Mouse (Mus musculus) G1E (cell line): ENCODE measurements around the gene Afdn. TPM values are rescaled to one million over a fixed set of nuclear protein-coding genes. Genes with fewer than 3 reads are reported as not detected.

ENCODE experiments used
- ATAC-seq: 2 replicates; pipeline ENCODE4 v1.8.0; 2016; ENCODE audit warnings: mild to moderate bottlenecking; ENCODE audit not compliant: insufficient number of reproducible peaks, poor library complexity, low FRiP score, severe bottlenecking; ENCODE audit errors: extremely low read depth
- DNase-seq: peaks from one replicate; pipeline ENCODE4 v3.0.0; 2012; ENCODE audit warnings: low spot score
- H3K27me3 ChIP-seq: 2 replicates; pipeline ENCODE4 v1.6.1; 2012; ENCODE audit warnings: mild to moderate bottlenecking, low read length, inconsistent platforms; ENCODE audit not compliant: insufficient read depth
- H3K36me3 ChIP-seq: replicated peaks from 2 replicates; pipeline ENCODE3; 2012; ENCODE audit warnings: mild to moderate bottlenecking, inconsistent platforms
- H3K4me1 ChIP-seq: 2 replicates; pipeline ENCODE4 v1.6.1; 2012; ENCODE audit warnings: low read depth, low read length, inconsistent platforms, mixed read lengths; ENCODE audit not compliant: insufficient read depth
- H3K4me3 ChIP-seq: 2 replicates; pipeline ENCODE4 v1.5.1; 2012; ENCODE audit warnings: low read depth, mild to moderate bottlenecking, inconsistent platforms, low read length, moderate library complexity, mixed read lengths
- H3K9me3 ChIP-seq: replicated peaks from 2 replicates; pipeline ENCODE4 v1.6.1; 2012; ENCODE audit warnings: inconsistent platforms
- CTCF ChIP-seq: IDR thresholded peaks from 2 replicates; pipeline ENCODE4 v1.5.1; 2012; ENCODE audit warnings: low read depth, low read length, inconsistent platforms, mixed read lengths
- GATA1 ChIP-seq: IDR thresholded peaks from 2 replicates; pipeline ENCODE4 v1.6.1; 2012; ENCODE audit warnings: borderline replicate concordance, low read length, inconsistent platforms, mixed read lengths
- GATA2 ChIP-seq: IDR thresholded peaks from 2 replicates; pipeline ENCODE4 v1.6.1; 2012; ENCODE audit warnings: low read depth, low read length, inconsistent platforms, borderline replicate concordance
- POLR2AphosphoS5 ChIP-seq: IDR thresholded peaks from 2 replicates; pipeline ENCODE4 v1.6.1; 2012; ENCODE audit warnings: low read depth, low read length, inconsistent platforms; ENCODE audit not compliant: insufficient replicate concordance
- TAL1 ChIP-seq: conservative IDR thresholded peaks from 2 replicates; pipeline ENCODE4 v1.6.1; 2012; ENCODE audit warnings: low read depth, low read length, inconsistent platforms, mixed read lengths
- polyA plus RNA-seq: library from polyadenylated mRNA; stranded (reverse); fragments of >175 nt; gene quantifications from 2 replicates; pipeline ENCODE4 v1.2.3, GENCODE M21; 2012
- total RNA-seq, 2 experiments: library from RNA; stranded (forward) in 1 of 2; stranded (reverse) in 1 of 2; fragments of 200-1000 nt in 1 of 2; fragments of >200 nt in 1 of 2; fragmentation: Nextera tagmentation in 1 of 2; gene quantifications; 2 replicates each; pipeline ENCODE4 v1.2.3; 2014 to 2017

Gene Afdn
- total and polyA plus RNA-seq, 3 experiments, result 0.07 to 0.87 TPM; not detected in 1

DNA sequence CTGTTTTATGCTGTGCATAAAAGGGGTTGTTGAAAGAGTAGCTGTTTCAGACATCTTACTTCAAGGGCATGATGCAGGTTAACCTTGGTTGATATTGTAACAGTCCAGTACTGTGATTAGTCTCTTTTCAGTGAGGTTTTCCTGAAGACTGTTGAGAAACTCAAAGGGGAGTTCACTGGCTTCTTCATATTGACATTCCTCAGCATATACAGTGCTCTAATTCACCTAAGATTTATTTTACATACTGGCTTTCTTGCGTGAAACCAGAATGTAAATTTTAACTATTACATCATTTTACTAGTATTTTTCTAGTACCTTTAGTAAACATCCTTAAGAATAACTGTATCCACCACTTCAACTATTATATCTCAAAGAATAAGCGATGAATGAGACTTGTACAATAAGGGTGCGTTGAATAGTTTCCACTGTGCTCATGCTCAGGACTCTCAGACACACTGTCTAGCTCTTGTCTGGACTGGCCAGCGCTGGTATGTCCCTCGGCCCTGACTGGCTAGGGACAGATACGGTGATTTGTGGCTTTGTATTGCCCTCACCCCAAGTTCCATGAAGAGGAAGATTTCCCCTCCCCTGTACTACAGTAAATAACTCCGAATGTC is 129.6 kb downstream of the Afdn start:
- Histone ChIP-seq H3K4me1 (no peaks in the 10 kb centered on the region), H3K27me3 (0 out of 2 replicates have a peak, but pooled peaks cover 2% of the 10 kb centered on the region), H3K4me3 (no peak overlapping the region), H3K36me3 (no peaks in the 10 kb centered on the region), H3K9me3 (no peaks in the 10 kb centered on the region)
- no peak for DNase-seq
- TF ChIP-seq POLR2AphosphoS5 (no peak), CTCF (no peak), TAL1 (no peak), GATA2 (no peak), GATA1 (no peak)
- ATAC-seq, result no peak

DNA sequence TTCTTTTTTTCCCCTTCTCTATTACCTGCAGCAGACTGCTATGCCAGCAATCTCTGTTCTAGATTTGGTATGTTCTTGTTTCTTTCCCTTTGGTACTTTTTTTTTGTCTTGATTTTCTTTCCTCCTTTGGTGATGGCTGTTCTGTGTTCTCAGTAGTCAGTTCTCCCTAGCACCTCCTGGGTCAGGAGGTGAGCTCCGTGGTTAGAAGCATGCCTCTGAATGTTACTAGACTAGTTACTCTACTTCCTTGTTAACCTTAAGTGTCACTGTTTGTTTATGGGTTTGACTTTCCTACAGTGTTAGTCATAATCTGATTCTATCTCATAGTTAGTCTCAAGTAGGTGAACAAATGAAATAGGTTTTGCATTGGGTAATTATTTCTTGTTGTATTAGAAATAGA is 130.6 kb downstream of the Afdn start:
- Histone ChIP-seq H3K27me3 (0 out of 2 replicates have a peak, but pooled peaks cover 2% of the 10 kb centered on the region), H3K9me3 (no peaks in the 10 kb centered on the region), H3K4me1 (no peaks in the 10 kb centered on the region), H3K36me3 (no peaks in the 10 kb centered on the region), H3K4me3 (no peak overlapping the region)
- TF ChIP-seq CTCF (no peak), POLR2AphosphoS5 (no peak), GATA2 (no peak), TAL1 (no peak), GATA1 (no peak)
- DNase-seq (no peak), ATAC-seq (no peak)

DNA sequence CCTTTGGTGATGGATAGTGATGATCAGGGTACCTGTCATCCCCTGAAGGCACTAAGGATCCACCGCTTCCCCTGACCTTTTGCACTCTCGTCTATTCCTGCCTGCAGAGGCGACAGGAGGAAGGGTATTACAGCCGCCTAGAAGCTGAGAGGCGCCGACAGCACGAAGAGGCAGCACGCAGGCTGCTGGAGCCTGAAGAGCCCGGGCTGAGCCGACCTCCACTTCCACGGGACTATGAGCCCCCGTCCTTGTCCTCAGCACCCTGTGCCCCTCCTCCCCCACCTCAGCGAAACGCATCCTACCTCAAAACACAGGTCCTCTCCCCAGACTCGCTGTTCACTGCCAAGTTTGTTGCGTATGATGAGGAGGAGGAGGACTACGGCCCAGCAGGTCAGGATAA is 138.5 kb downstream of the Afdn start:
- no peak for TF ChIP-seq POLR2AphosphoS5
- no peak for TF ChIP-seq TAL1
- TF ChIP-seq CTCF, result no peak
- no peak for TF ChIP-seq GATA2
- no peak for TF ChIP-seq GATA1

DNA sequence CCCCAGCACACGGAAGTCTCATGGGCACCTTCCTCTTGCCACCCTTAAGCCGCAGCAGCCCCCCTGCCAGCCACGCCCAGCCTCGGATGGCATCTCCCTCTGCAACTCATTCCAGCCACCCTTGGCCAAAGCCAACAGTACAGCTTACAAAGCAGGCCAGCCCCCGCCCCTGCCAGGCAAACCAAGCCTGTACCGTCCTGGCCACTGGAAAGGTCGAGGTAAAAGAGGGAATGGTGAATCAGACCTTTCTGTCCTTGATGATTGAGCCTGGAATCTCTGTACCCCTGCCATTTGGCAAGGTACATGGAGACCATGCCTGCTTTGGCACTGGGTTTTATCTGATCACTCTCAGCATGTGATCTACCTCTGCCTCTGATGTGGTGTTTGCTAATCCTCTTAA is 138.9 kb downstream of the Afdn start:
- Histone ChIP-seq H3K9me3 (no peaks in the 10 kb centered on the region), H3K36me3 (no peaks in the 10 kb centered on the region), H3K4me1 (no peaks in the 10 kb centered on the region), H3K27me3 (peaks cover 6% of the 10 kb centered on the region; the same call in 1 of the 2 replicates), H3K4me3 (no peak overlapping the region)
- no peak for DNase-seq
- no peak for TF ChIP-seq POLR2AphosphoS5
- no peak for TF ChIP-seq GATA1
- TF ChIP-seq GATA2, result no peak
- no peak for TF ChIP-seq CTCF
- no peak for TF ChIP-seq TAL1
- ATAC-seq, result no peak

More for the DNA sequence above, 138.5 kb downstream of the Afdn start:
- no peaks in the 10 kb centered on the region for H3K4me1 ChIP-seq
- DNase-seq (no peak), ATAC-seq (no peak)
- H3K9me3 ChIP-seq, result no peaks in the 10 kb centered on the region
- no peak overlapping the region for H3K4me3 ChIP-seq
- peaks cover 6% of the 10 kb centered on the region; the same call in 1 of the 2 replicates for H3K27me3 ChIP-seq
- no peaks in the 10 kb centered on the region for H3K36me3 ChIP-seq

DNA sequence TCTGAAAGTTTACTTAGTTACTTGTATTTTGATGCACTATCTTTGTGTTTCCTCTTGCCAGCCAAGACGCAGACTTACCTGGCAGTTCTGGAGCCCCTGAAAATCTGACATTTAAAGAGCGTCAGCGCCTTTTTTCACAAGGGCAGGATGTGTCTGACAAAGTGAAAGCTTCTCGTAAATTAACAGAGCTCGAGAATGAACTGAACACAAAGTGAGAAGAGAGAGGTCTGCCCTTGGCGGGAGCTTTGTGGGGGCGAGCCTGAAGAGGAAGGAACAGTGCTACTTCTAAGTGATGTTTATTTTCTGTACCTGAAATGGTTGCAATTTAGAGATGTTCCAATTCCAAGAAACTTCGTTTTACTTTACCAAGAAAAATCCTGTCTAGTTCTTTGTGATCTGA is 143.5 kb downstream of the Afdn start:
- Histone ChIP-seq H3K4me3 (no peak overlapping the region), H3K9me3 (no peaks in the 10 kb centered on the region), H3K4me1 (no peaks in the 10 kb centered on the region), H3K27me3 (peaks cover 4% of the 10 kb centered on the region; the same call in 1 of the 2 replicates), H3K36me3 (no peaks in the 10 kb centered on the region)
- no peak for DNase-seq
- ATAC-seq, result no peak
- TF ChIP-seq CTCF (no peak), POLR2AphosphoS5 (no peak)

DNA sequence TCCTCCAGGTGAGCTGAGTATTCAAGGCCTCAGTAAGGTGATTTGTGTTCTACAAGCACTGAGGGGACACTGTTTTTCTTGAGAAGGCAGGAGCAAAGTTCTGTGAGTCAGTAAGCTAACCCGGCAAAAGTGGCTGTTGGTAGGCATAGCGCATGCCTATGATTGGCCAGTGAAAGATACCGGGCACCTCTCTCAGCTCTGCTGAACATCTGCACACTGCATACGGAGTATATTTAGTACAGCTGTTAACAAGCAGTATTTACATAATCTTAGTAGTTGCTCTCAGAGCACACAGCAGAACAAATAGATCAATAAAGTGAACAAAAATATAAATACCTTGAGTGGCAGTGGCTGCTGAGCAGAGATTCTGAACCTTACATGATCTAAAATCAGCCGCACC is 146.7 kb downstream of the Afdn start:
- DNase-seq, result no peak
- H3K36me3 ChIP-seq, result no peaks in the 10 kb centered on the region
- H3K4me1 ChIP-seq, result no peaks in the 10 kb centered on the region
- no peaks in the 10 kb centered on the region for H3K9me3 ChIP-seq
- no peak overlapping the region for H3K4me3 ChIP-seq
- ATAC-seq, result no peak
- no peak for TF ChIP-seq GATA2
- no peak for TF ChIP-seq GATA1
- TF ChIP-seq TAL1, result no peak
- TF ChIP-seq POLR2AphosphoS5, result no peak
- TF ChIP-seq CTCF, result no peak
- no peaks in the 10 kb centered on the region for H3K27me3 ChIP-seq

DNA sequence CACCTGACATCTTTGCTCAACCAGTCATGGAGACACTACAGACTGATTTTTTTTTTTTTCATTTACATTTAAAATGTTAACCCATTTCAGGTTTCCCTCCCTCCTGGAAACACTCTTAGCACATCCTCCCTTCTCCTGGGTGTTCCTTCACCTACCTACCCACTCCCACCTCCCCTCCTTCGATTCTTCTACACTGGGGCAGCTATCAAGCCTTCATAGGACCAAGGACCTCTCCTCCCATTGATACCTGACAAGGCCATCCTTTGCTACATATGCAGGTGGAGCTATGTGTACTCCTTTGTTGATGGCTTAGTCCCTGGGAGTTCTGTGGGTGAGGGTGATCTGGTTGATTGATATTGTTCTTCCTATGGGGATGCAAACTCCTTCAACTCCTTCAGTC is 147.3 kb downstream of the Afdn start:
- no peak for ATAC-seq
- H3K4me1 ChIP-seq, result no peaks in the 10 kb centered on the region
- no peak for DNase-seq
- H3K27me3 ChIP-seq, result no peaks in the 10 kb centered on the region
- TF ChIP-seq GATA2, result no peak
- TF ChIP-seq CTCF, result no peak
- TF ChIP-seq GATA1, result no peak
- TF ChIP-seq TAL1, result no peak
- TF ChIP-seq POLR2AphosphoS5, result no peak
- H3K4me3 ChIP-seq, result no peak overlapping the region
- H3K9me3 ChIP-seq, result no peaks in the 10 kb centered on the region
- H3K36me3 ChIP-seq, result no peaks in the 10 kb centered on the region
